Mouse (Mus musculus): Measurements from ENCODE around the gene Tmem150c.

Tmem150c gene

GRCm38 (mm10) chr5:100159638-100159973, at the start of gene Tmem150c:
TSS of gene Tmem150c (minus strand) at chr5:100159808.
- DNase-seq = no peak

DNA sequence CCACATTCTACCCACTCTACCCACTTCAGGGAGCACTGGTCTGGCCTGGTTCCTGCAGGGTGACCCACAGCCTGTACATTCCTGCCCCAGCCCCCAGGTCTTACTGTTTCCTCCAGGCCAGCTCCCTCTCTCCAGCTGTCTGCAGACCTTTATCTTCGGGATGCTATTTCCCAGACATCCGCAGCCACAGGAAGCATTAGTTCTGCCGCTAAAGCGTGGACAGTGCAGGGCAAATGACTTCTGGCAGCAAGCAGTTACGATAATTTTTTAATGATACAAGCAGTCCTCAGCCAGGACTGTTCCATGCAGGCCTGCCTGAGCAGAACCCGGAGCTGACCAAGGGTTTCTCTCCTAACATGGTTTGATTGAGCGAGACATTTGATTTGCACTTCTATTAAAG, 49.5 kb upstream of the Tmem150c start:
- no peak for DNase-seq

DNA sequence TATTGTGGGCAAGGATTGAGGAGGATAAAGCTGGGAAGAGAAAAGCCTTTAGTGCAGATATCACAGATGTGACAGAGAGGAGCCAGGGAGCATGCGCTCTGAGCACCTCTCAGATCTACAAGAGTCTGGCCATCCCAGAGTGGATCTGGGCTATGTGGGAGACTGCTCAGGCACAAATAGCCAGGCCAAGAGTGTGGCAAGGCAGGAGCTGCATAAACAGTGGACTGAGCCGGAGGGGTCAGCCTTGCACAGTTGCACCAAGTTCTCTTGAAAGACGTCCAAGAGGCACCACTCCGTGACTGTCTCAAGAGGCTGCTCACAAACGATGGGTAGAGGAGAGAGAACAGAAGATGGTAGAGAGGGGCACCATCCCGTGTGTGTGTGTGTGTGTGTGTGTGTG, 47.1 kb upstream of the Tmem150c start:
- DNase-seq = no peak

- no peak for DNase-seq
These were observed 46.0 kb upstream of the Tmem150c start for GRCm38 (mm10) chr5:100205519-100206189.

GRCm38 (mm10) chr5:100200805-100201204, 41.2 kb upstream of the Tmem150c start:
- peak; percentile 64 for DNase-seq

DNA sequence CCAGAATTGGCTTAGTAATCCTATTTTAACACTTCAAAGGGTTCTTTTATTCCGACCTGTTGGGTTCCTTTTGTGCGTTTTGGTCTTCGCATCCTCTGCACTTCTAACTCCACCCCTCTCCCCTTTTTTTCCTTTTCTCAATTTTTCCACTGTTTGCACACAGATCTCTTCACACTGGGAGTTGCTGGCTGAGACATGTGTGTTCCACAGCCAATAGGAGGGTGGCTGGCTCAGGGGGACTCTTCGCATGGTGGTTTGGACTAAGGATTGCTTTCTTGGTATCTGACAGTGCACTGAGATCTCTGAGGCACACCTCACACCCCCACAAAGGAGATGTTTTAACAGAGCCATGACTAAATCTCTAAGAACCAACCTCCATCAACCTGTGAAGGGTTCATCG, 40.7 kb upstream of the Tmem150c start:
- no peak for DNase-seq

- no peak for DNase-seq
These were observed 39.7 kb upstream of the Tmem150c start for GRCm38 (mm10) chr5:100199092-100199853.

GRCm38 (mm10) chr5:100197476-100197875, 37.9 kb upstream of the Tmem150c start:
- DNase-seq = no peak

DNA sequence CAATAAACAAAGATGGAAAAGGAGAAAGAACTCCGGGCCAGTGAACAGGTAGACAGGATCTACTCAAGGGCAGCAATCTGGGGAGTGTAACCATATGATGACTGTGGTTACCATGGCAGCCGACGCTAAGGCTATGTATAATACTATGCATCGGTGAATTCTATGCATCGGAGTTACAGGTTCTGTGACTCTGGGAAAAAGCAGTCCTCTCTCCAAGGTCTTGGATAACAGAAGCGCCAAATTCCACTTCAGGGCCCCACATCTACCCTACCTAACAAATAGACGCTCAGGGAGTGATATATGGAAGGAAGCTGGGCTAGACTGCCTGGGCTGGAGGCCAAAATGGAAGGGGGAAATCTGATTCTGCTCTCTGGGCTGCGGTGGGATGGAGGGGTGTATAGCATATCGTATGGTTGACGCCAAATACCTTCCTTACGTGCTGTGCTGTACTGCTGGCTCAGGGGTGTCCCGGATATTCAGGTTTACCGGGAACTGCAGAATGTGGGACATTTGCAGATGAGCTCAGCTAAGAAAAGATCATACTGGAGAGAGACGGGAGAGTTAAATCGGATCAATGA, 37.3 kb upstream of the Tmem150c start:
- DNase-seq = no peak

DNA sequence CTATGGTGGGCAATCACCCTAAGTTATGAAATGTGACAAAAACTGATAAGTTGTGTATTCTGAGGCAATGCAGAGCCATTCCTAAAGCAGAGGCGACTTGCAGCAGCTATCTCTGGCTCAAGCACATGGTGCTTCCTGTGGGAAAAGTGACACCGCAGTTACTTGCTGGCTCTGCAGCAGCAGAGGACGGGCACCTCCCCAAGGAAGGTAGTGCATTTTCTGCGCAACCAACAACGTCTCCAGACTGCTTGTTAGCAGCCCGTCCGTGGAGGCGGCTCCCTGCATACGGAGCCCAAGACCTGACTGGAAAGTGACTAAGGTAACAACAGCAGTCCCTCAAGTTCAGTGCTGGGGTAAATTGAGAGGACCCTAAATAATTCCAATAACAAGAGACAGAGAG, 36.8 kb upstream of the Tmem150c start:
- no peak for DNase-seq

DNA sequence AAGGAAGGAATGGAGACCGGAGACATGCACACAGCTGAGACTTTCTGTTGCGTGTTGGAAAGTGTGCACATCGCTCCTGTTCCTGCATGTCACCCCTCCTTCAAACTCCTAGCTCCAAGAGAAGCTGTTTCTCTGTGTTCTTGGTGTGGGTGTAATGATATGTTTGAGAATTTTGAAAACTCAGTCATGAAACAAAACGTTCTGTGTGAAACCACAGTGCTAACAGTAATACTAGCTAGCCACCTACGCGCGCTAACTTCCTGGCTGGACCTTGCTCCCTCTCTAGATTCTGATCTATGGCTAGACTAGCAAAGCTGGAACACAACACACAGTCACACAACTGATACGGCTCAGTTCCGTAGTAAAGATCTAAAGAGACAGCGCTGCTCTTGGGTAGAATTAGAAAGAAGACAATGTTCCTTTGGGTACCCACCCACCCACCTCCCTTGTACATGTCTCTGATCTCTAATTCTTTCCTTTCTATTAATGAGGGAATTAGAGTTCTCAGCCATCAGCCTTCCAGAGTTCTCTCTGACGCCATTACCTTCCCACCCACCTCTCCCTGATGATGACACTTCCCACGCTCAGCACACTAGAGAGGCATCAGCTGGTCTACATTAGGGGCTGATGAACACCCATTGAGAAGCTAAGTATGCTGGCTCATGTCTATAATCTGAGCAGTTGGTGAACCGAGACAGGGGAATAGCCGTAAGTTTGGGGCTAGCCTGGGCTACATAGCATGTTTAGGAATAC, 32.0 kb upstream of the Tmem150c start:
- DNase-seq = no peak

DNA sequence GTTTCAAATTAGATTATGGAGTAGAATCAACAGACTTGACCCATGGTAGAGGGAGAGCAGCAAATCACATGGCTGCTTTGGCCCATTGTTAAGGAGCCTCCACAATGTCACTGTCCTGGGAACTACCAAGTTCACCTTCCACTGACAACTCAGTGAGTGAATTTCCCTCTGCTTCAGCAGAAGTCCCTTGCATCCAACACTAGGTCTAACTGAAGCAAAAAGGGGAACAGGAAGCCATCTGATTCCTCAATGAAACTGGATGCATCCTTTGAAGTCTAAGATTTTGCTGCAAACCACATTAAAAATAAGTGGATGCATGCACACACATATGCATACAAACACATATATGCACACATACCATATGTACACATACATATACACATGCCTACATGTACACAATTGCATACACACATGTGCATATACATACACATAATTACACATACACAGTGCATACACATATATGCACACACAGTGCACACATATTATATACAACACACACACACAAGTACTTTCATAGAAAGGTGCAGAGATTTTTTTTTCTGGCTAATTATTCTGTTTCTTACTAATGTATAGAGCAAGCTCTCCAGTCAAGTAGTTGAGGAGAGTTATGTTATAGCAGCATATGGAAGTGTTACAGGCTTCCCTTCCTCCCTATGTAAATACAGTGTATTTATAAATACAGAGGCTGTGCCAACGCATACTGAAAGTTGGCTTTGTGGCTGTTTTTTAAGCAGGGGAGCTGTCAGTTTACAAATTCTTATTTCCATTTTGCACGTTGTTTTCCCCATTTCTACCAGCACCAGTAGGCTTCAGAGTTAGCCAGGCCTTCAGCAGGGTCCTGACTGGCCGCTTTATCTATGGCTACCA, 27.7 kb upstream of the Tmem150c start:
- no peak for DNase-seq

- DNase-seq = no peak
These were observed 27.0 kb upstream of the Tmem150c start for GRCm38 (mm10) chr5:100186618-100187017.

- no peak for DNase-seq
These were observed 26.3 kb upstream of the Tmem150c start for GRCm38 (mm10) chr5:100185895-100186294.

DNA sequence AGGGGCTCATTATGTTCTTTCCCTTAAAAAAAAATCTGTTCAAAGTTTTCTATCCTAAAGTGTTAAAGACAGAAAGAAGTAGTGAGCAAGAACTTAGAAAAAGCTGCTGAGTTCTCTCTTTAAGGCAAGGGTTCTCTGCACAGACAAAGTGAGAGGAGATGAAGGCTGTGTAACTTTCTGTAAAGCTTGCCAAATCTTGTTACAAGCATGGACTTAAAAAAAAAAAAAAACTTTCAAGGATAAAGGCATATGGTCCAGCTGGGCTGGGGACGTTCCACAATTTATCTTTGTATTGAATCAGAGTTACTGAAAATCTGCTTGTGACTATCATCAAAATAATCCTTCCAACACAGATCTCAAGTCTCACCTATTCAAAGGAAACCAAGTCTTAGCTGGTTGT, 21.4 kb upstream of the Tmem150c start:
- DNase-seq = no peak

DNA sequence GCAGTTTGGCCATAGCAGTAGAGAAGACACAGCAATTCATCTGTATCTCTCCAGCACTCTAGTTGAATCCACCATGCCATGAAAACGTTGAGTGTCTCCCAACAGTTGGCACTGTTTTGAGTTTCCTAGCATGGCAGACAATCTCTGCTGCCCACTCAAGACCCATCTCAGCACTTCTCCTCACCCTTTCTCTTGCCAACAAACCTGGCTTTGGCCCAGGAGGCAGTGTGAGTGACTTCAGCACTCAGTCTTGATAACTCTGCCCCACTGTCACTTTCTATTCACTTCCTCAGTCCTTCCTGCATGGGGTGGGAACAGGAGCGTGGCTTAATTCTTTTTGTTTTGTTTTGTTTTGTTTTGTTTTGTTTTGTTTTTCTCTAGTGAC, 19.2 kb upstream of the Tmem150c start:
- DNase-seq = peak; percentile 21

DNA sequence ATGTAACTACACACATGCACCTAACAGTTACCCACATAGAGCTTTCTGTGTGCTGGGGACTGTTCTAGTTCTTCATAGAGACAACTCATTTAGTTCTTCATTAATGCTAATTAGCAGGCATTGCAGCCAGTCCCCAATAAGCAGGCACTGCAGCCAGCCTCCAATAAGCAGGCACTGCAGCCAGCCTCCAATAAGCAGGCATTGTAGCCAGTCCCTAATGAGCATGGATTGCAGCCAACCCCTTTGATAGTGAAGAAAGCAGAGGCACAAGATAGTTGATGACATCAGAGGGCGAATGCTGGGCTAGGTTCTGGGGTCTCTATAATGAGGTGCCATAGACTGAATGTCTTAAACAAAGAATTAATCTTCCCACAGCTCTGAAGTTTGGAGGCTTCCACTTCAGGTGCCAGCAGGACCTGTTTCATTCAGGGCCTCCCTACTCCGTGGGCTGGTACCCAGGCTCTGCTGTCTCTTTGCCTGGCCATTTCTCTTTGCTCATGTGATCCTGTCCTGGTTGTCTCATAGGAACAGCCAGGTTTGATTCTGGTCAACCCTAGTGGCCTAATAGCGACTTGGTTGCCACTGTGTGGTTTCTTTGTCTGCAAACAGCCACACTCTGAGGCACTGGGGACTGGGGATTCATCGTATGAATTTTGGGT, 18.6 kb upstream of the Tmem150c start:
- peak; percentile 81 for DNase-seq

DNA sequence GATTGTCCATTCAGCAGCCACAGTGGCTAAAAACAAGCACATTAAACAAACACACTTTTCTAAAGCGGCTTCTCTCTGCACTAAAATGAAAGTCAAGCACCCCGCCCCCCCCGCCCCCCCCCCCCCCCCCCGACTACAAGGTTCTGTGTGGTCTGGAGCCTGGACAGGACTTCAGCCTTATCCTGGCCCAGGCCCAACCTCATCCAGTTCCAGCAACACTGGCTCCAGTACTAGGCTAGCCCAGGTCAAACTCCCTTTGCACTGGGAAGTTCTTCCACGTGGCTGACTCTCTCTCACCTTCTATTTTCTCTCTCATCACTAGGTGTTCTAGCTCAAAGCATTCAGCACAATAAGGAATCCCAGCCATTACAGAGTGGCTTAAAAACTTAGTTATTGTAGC, 17.9 kb upstream of the Tmem150c start:
- no peak for DNase-seq

DNA sequence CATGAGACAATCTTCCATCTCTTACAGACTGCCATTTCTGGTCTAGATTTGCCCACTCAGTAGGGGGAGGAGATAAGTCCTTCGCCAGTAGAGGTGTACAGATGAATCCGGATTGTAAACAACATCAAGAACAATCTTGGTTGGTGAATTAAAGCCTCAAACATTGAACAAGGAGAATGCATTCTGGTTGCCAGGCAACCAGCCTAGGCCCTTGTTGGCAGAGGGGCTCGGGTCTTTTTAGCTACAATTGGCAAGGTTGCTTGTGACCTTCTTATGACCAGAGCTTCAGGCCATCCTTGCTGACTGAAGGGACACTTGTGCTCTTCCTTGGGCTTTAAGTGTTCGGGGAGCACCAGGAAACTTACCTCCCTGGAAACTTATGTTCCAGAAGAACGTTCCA, 16.5 kb upstream of the Tmem150c start:
- DNase-seq = no peak

DNA sequence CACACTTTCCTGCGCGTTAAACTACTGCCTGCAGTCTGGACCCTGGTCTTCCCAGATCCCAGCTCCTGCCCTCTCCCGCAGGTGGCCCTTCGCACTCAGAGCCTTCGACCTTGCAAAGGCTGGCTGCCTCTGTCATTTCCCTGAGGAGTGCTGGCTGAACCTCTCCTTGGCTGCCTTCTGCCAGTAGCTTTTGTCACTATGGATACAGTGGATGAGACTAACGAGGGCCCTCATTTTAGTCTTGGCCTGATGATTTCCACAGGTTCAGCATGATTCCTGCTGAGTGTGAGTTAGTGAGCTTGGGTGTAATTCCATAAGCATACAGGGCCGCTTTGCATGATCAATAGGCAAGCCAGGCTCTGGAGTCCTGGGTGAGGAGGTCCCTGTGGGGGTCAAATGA, 16.0 kb upstream of the Tmem150c start:
- DNase-seq = no peak

GRCm38 (mm10) chr5:100172104-100172503, 12.5 kb upstream of the Tmem150c start:
- no peak for DNase-seq
